Mouse (Mus musculus) ovary, postnatal 10 days (tissue): ENCODE results near the gene Jpt1.
"Not testable (repeated sequence)": the region's sequence is repeated elsewhere in the genome, so short reads cannot be mapped to it uniquely, and the experiment has no call there.

Experiments used
- DNase-seq: peaks from one replicate; pipeline ENCODE4 v3.0.0; 2022; ENCODE audit warnings: low spot score

Jpt1 gene

DNA sequence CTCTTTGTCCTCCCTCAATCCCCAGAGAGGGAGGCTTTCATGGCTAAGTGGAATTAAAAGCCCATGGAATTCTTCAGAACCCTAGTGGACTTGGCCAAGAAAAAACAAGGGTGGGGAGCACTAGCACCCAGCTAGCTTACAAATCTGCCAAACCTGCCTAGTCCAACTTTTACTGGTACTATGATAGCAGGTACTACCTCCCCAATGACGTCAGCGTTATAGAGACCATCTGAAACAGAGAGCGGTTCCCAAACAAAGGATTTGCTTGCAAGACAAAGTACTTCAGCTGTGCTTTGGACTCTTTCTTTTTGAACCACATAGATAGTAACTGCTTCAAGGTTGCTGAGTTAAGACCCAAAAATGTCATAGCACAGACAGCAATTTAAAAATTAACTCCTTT lies 2.2 kb downstream of the Jpt1 start:
- no peak for DNase-seq

DNA sequence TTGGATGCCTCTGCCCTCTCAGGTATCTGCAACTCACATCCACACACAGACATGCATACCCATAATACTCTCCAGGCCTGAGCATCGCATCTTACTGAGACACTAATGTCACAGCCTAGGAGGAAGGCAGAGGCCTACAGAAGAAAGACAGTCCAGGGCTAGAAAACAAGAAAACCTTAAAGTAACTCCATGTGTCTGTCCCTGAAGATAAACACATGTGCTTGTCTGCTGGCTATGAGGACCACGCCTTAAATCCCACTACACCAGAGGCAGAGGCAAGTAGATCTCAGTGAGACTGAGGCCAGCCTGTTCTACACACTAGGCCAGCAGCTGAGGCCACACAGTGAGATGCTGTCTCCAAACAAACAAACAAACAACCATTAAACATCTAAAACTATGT lies 3.1 kb downstream of the Jpt1 start:
- no peak for DNase-seq

DNA sequence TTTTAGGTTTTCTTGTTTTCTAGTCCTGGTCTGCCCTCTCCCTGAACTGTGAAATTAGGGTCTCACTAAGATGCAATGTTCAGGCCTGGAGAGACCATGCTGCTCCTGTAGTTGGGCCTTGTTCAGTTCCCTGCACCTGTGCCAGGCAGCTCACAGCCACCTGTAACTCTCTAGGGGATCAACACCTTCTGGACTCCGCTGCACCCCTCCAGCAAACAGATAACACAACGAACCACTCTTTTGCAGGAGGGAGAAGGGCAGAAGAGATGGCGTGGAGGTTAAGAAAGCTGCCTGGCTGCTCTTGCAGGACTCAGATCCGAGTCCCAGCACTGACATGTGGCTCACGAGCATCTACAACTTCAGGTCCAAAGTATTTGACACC lies 3.7 kb downstream of the Jpt1 start:
- no peak for DNase-seq

DNA sequence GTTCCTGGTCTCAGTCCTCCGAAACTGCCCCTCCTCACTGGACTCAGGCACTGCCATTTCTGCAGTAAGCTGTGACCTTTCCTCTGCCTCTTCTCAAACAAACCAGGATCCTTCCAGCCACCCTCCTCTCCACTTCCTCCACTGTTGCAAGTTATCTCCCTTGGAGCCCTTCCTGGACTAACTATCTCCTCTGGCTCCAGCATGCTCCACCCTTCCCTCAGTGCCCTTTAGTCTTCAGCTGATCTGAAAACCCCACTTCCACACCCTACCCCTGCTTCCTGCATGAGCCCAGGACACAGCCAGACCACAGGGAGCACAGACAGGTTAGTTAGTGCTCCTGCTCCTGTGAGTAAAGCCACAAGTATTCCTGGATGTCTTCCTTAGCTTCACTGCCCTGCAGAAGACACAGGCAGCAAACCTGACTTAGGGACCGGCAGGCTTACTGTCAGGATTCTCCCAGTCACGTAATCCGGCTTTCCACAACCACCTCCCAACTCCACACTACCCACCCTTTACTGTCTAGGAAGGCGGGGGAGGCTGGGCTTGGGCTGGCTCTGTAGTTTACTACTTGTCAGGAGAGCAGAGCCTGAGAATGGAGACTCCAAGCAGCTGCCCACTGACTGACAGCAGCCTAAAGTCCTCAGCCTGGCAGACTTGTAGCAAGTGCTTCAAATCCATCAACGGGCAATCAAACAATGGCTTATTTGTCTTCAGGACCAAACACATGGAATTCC lies 4.2 kb downstream of the Jpt1 start:
- DNase-seq: no peak

DNA sequence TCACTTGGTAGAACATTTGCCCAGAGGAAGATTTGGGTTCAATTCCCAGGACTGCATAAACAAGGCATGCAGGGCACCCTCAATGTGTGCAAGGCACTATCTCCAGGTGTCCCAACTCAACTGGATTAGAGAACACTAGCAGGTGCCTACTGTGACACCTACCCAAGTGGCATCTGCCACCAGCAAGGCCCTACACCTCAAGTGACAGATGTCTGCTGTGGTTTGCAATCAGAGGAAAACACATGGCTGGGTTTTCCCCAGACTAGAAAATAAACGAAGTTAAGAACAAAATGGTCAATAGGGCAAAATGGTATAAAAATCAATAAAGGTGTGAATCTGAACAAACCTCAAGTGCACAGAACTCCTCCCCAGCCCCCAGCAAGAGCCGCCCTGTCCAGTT lies 6.1 kb downstream of the Jpt1 start:
- DNase-seq: no peak

DNA sequence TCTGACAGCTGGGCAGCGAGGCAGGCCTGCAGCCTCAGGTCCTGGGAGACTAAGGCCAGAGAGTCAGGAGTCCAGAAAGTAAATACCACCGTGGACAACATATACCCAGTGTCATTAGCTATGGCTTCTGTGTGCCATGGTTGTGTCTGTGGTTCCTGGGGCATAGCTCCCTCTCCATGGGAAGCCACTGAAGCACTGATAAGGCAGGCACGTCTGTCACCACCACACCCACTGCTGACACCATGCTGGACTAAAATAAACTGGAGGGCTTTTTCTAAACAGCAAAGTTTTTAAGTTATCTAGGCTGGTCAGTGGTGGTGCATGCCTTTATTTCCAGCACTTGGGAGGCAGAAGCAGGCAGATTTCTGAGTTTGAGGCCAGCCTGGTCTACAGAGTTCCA lies 7.6 kb downstream of the Jpt1 start:
- no peak for DNase-seq

DNA sequence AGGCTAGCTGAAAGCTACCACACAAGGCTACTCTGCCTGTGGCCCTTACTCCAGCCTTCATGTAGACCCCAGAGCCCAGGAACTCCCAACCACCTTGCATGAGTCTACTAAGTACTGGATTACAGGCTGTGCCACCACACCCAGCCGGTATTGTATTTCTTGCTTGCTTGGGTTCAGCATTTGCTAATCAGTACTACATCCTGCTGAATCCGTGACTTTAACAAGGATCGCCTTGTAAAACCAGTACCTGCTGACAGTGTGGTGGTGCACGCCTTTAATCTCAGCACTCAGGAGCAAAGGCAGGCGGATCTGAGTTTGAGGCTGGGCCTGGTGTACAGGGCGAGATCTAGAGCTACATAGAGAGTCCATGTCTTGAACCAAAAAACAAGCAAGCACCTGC lies 11.6 kb downstream of the Jpt1 start:
- DNase-seq: no peak

DNA sequence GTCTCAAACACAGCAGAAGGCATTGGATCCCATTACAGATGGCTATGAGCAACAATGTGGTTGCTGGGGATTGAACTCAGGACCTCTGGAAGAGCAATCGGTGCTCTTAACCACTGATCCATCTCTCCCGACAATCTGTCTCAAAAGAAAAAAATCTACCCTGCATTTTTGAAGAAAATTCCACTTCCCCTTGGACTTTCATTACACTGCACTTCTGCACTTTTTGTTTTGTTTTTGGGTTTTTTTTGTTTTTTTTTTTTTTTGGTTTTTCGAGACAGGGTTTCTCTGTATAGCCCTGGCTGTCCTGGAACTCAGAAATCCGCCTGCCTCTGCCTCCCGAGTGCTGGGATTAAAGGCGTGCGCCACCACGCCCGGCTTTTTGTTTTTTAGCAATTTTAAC lies 17.6 kb downstream of the Jpt1 start:
- DNase-seq: not testable (repeated sequence)

DNA sequence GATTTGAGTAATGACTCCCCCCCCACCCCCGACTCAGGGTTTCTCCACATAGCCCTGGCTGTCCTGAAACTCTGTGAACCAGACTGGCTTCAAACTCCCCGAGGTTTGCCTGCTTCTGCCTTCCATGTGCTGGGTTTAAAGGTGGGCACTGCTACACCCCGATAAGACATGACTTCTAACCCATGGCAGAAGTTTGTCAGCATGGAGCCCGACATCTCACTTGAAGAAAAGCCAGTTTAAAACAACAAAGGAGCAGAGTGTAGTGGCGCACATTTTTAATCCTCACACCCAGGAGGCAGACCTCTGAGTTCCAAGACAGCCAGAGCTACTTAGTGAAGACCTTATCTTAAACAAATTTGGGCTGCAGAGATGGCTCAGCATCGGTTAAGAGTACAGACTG lies 21.8 kb downstream of the Jpt1 start:
- DNase-seq: no peak

DNA sequence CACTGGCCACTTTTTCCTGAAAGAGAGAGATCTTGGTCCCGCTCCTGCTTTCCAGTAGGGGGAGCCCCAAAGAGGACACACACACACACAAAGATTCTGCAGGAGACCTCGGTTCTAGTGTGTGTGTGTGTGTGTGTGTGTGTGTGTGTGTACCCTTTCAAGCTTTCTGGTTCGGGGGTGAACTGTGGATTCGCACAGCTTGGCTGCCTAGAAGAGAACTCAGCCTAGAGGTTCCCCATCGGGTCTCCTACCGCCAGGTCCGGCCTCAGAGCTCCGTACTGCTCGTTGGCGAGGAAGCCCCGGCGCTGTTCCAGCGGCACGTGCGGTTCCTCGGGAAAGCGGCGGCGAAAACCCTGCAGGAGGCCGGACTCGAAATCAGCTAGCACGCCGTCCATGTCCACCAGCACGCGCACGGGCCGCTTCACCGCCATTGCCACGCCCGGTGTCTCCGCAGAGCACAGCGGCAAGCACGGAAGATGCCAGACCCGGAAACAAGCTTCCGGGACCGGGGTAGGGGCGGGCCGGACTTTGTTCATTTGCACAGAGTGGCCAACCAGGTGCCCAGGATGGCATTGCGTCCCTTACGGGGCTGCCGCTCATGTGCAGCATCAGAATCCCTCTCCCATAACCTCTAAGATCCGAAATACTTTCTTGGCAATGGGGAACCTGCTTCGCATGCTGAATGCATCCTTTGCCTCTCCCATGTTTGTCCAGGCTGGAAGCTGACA lies 22.7 kb downstream of the Jpt1 start, which contains the start of gene Nt5c:
TSS of gene Nt5c (minus strand) at position 507 of the 728 bp plus-strand sequence.
- peak; percentile 60 for DNase-seq

DNA sequence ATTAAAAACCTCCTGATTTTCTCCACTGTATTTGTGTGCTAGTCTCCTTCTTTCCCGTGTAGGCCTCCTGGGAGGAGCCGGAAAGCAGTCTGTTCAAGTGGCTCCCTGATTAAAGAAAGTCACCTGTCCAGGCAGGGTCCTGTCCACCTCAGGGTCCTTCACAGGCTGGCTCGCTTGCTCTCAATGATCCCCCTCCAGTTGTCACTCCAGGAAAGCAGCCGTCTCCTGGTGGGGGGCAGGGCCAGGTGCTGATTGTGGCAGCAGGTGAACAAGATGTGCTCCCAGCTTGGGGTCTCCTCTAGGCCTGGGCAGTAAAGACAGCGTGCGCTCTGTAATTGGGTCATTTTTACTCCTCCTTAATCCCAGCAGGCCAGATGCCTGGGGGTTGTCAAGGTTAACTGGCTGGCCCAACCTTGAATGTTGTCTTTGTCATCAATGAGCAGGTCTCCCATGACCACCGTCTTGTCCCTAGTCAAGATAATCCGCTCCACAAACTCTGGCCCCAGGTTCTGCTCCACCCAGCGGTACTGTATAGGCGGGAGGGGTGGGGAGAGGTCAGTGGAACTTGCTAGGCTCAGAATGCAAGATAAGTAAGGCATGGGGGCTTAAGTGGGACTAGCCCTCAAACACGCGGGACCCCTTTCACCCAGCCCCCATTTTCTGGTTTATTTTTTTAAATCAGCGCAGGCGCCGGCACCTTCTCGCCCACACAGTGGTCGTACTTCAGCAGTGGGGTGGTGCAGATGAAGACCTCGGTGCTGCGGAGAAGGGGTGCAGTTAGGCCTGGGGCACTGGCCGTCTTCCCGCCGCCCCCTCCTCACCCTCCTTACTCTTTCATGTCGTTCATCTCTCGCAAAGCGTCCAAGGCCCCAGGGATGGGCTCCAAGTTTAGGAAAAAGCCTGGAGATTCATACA lies 23.5 kb downstream of the Jpt1 start:
- no peak for DNase-seq

DNA sequence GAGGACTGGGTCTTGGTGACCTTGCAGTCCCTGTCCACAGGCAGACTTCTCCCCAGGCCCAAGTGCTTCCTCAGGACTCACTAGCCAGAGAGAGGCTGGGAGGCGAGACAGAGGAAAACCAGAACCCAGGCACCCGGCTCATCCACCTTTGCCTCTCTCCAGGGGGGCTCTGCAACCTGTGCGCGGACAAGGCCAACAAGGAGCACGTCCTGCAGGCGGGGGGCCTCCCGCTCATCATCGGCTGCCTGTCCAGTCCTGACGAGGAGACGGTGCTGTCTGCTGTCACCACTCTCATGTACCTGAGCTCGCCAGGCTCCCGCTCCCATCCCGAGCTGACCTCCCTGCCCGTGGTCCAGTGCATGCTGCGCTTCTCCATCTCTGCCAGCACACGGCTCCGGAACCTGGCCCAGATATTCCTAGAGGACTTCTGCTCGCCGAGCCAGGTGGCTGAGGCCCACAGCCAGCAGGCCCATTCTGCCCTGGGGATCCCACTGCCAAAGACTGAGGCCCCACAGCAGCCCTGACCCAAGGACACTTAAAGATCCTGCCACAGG lies 25.6 kb downstream of the Jpt1 start:
- DNase-seq: no peak

DNA sequence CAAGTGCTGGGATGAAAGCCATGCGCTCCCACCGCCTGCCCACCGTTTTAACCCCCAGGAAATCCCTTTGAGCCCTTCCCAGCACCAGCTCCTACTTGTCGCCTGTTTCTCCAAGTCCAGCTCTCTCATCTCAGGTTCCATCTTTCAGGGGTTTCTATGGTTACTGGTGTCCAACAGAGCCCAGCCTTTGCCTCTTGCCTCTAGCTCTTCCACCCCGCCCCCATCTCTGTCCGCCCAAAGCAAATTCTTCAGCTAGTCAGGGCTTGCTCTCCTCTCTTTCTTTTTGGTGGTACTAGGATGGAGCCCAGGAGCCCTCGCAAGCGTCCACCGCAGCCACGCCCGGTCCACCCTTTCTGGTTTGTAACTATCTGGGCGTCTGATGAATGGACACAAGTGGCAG lies 29.0 kb downstream of the Jpt1 start:
- no peak for DNase-seq

DNA sequence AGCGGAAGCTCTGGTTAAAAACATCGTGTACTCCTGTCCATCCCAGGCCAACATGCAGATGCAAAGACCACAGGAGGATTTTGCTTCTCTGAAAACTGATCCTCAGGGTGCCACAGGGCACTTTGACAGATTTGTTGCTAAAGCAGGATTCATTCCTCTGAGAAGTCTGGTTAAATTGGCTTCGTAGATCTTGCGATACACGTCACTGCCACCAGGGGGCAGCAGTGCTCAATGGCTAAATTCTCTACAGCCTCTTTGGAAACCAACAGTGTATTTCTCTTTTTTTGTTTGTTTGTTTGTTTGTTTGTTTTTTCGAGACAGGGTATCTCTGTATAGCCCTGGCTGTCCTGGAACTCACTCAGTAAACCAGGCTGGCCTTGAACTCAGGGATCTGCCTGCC lies 30.5 kb downstream of the Jpt1 start:
- peak; percentile 50 for DNase-seq

DNA sequence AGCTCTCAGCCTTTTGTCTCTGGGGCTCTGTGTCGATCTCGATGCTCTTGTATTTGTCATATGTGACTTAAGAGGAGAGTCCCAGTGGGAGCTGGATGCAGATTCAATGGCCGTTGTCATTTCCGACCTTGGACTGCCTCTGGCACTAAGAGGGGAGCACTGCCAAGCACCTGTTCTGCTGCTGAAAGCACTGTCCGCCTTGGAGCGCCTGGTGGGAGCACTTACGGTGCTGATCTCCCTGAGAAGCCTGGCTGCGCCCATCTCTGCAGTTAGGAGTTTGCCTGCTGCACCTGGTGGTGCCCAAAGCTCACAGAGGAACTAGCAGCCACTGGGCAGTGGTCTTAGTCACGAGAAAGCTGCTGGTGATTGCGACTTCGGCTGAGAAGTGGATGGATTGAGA lies 30.9 kb downstream of the Jpt1 start:
- no peak for DNase-seq

DNA sequence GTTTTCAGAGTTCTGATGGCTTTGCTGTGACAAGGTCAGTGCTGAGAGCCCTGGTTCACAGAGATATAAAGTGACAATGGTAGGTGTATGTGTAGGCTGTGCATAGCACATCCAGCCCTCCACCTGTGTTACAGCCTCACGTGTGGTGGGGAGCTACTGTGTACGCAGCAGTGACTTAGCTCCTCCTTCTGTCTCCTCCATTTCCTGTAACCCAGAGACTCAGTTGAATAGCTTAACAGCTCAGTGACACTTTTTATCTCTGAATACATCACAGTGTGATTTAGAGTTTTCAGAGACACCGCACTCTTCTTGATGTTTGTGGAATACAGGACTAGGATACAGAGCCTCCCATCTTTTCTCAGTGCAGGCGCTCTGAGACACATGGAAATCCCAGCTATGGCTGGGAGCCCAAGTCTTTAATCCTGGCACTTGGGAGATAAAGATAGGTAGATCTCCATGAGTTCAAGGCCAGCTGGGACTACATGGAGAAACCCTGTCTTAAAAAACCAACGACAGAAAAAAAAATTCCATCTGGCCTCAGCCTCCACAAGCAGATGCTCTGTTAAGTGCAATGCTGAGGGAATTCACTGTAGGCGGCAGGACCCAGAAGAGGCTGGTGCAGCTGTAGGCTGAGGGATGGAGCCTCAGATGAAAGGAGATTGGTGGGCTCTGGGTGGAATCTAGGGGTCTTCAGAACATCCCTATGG lies 32.5 kb downstream of the Jpt1 start:
- DNase-seq: no peak

DNA sequence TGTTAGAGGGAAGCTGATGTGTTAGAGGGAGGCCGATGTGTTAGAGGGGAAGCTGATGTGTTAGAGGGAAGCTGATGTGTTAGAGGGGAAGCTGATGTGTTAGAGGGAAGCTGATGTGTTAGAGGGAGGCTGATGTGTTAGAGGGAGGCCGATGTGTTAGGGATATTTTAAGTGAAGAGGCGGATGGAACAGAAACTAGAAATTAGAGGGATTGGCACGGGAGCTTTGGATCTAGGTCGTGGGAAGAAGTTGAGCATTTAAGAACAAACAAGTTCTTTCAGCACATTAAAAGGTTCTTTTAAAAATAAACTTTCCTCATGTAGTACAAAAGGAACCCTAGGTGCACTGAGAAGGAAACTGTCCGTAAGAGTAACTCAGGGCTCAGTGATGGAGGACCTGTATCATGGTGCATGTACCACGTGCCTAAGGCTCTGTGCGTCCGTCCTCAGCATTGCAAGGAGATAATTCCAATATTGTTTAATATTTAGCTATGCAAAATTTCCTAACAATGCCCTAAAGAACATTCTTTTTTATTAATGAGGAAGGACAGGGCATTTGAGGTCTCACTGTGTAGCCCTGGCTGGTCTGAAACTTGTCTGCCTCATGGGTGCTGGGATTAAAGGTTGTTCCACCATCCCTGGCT lies 35.8 kb downstream of the Jpt1 start:
- DNase-seq: no peak

DNA sequence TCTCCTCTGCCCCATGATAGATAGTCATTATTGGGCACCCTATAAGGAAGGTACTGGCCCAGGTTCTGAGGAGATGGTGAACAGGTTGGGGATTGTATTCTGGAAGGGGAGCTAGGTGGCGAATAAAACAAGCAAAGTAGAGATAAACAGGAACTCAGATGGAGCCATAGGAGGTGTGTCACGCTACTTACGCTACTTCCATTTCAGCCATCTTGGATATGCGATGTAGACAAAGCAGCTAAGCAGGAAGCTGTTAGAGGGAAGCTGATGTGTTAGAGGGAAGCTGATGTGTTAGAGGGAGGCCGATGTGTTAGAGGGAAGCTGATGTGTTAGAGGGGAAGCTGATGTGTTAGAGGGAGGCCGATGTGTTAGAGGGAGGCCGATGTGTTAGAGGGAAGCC lies 36.8 kb downstream of the Jpt1 start:
- DNase-seq: not testable (repeated sequence)

DNA sequence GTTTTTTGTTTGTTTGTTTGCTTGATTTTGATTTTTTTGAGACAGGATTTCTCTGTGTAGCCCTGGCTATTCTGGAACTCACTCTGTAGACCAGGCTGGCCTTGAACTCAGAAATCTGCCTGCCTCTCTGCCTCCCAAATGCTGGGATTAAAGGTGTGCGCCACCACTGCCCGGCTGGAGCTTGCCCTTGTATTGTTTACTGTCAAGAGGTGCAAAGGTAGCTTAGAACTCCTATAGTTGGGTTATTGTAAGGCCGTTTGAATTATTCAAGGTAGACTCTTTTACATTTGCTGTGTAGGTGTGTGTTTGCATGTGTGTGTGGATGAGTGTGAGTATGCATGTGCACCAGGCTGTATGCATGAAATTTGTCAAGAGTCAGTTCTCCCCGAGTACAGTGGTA lies 37.6 kb downstream of the Jpt1 start:
- not testable (repeated sequence) for DNase-seq

DNA sequence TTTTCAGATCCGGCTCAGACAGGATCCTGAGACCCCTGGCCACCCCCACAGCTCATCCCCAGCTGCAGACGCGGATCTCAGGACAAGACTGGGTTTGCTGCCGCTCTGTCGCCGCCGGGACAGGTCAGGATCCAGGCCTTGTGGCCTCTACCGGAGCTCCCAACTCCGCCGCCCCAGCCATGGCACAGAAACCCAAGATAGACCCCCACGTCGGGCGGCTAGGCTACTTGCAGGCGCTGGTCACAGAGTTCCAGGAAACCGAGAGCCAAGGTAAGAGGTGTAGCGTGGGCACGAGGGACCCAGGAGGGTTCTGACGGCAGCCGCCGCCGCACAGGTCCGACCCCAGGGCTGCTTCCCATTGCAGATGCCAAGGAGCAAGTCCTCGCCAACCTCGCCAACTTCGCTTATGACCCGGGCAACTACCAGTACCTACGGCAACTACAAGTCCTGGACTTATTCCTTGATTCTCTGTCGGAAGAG lies 38.4 kb downstream of the Jpt1 start:
- no peak for DNase-seq
